Mouse (Mus musculus) MEL (cell line): ENCODE measurements around the gene Igdcc3. TPM values are rescaled to one million over a fixed set of nuclear protein-coding genes. Genes with fewer than 3 reads are reported as not detected.

Source experiments
- DNase-seq: peaks from one replicate; pipeline ENCODE4 v3.0.0; 2011; ENCODE audit warnings: low read depth, low spot score
- H3K27ac ChIP-seq: 2 replicates; pipeline ENCODE4 v1.5.1; 2012; ENCODE audit warnings: low read depth, mild to moderate bottlenecking, control low read depth, low read length, moderate library complexity; ENCODE audit not compliant: control insufficient read depth
- H3K27me3 ChIP-seq, 2 experiments: fragments of 150-350 bp in 1 of 2; sonication (generic) in 1 of 2; 2 replicates each; pipeline ENCODE4 v1.6.1; 2012; ENCODE audit warnings: low read length in 2 of 2, mild to moderate bottlenecking in 2 of 2, improper control_type of control experiment in 1 of 2, moderate library complexity in 1 of 2; ENCODE audit not compliant: insufficient read depth in 2 of 2, control insufficient read depth in 1 of 2
- H3K36me3 ChIP-seq, 2 experiments: 2 replicates each; pipeline ENCODE4 v1.6.1; 2012 to 2014; ENCODE audit warnings: low read length in 2 of 2, improper control_type of control experiment in 1 of 2, inconsistent platforms in 1 of 2, mild to moderate bottlenecking in 1 of 2; ENCODE audit not compliant: insufficient read depth in 2 of 2, control insufficient read depth in 1 of 2
- H3K4me1 ChIP-seq, 2 experiments: fragments of 150-350 bp in 1 of 2; sonication (generic) in 1 of 2; 2 replicates each; pipeline ENCODE4 v1.6.1; 2012; ENCODE audit warnings: low read length in 2 of 2, improper control_type of control experiment in 1 of 2, mild to moderate bottlenecking in 1 of 2; ENCODE audit not compliant: insufficient read depth in 2 of 2, control insufficient read depth in 1 of 2
- H3K4me3 ChIP-seq, 2 experiments: fragments of 150-350 bp in 1 of 2; sonication (generic) in 1 of 2; 2 replicates each; pipeline ENCODE4 v1.5.1; 2012; ENCODE audit warnings: low read depth in 2 of 2, low read length in 2 of 2, mild to moderate bottlenecking in 2 of 2, moderate library complexity in 2 of 2, control low read depth in 1 of 2, improper control_type of control experiment in 1 of 2; ENCODE audit not compliant: control insufficient read depth in 1 of 2, insufficient read depth in 1 of 2
- H3K79me2 ChIP-seq: 2 replicates; pipeline ENCODE4 v1.6.1; 2012; ENCODE audit warnings: mild to moderate bottlenecking, low read length, moderate library complexity; ENCODE audit not compliant: control insufficient read depth, poor library complexity, insufficient read depth
- H3K9ac ChIP-seq: 2 replicates; pipeline ENCODE4 v1.6.1; 2012; ENCODE audit warnings: low read depth, mild to moderate bottlenecking, control low read depth, low read length, moderate library complexity; ENCODE audit not compliant: control insufficient read depth, poor library complexity, severe bottlenecking
- H3K9me3 ChIP-seq: fragments of 150-350 bp; sonication (generic); replicated peaks from 2 replicates; pipeline ENCODE4 v1.6.1; 2012; ENCODE audit warnings: mild to moderate bottlenecking, low read length, improper control_type of control experiment, moderate library complexity; ENCODE audit not compliant: insufficient read depth
- CHD1 ChIP-seq: IDR thresholded peaks from 2 replicates; pipeline ENCODE4 v1.6.1; 2012; ENCODE audit warnings: low read depth, mild to moderate bottlenecking, inconsistent platforms, low read length, improper control_type of control experiment
- CHD2 ChIP-seq: IDR thresholded peaks from 2 replicates; pipeline ENCODE4 v1.6.1; 2011; ENCODE audit warnings: low read length, improper control_type of control experiment
- CTCF ChIP-seq, 3 experiments: IDR thresholded peaks in 2 of 3; conservative IDR thresholded peaks in 1 of 3; 2 replicates each; pipeline ENCODE4 v1.5.1; 2011 to 2012; ENCODE audit warnings: low read length in 3 of 3, low read depth in 2 of 3, mild to moderate bottlenecking in 2 of 3, improper control_type of control experiment in 1 of 3, inconsistent platforms in 1 of 3, mixed read lengths in 1 of 3, moderate library complexity in 1 of 3; ENCODE audit not compliant: control insufficient read depth in 1 of 3, insufficient read depth in 1 of 3, poor library complexity in 1 of 3, severe bottlenecking in 1 of 3
- E2F4 ChIP-seq: IDR thresholded peaks from 2 replicates; pipeline ENCODE4 v1.6.1; 2011; ENCODE audit warnings: low read depth, low read length, improper control_type of control experiment, borderline replicate concordance
- ELF1 ChIP-seq: IDR thresholded peaks from 2 replicates; pipeline ENCODE4 v1.6.1; 2014; ENCODE audit warnings: low read depth, mild to moderate bottlenecking, inconsistent platforms, low read length, improper control_type of control experiment, moderate library complexity
- ETS1 ChIP-seq: IDR thresholded peaks from 2 replicates; pipeline ENCODE4 v1.6.1; 2012; ENCODE audit warnings: low read depth, mild to moderate bottlenecking, inconsistent platforms, low read length, improper control_type of control experiment, moderate library complexity
- GABPA ChIP-seq: IDR thresholded peaks from 2 replicates; pipeline ENCODE4 v1.6.1; 2012; ENCODE audit warnings: low read depth, mild to moderate bottlenecking, inconsistent platforms, low read length, improper control_type of control experiment, moderate library complexity
- GATA1 ChIP-seq: IDR thresholded peaks from 2 replicates; pipeline ENCODE4 v1.6.1; 2011; ENCODE audit warnings: low read depth, low read length, improper control_type of control experiment
- HCFC1 ChIP-seq: IDR thresholded peaks from 2 replicates; pipeline ENCODE4 v1.6.1; 2012; ENCODE audit warnings: low read depth, mild to moderate bottlenecking, inconsistent platforms, low read length, improper control_type of control experiment, moderate library complexity
- KAT2A ChIP-seq: conservative IDR thresholded peaks from 2 replicates; pipeline ENCODE4 v1.6.1; 2012; ENCODE audit warnings: low read depth, low read length, improper control_type of control experiment, inconsistent platforms
- MAFK ChIP-seq: IDR thresholded peaks from 2 replicates; pipeline ENCODE4 v1.6.1; 2011; ENCODE audit warnings: low read depth, mild to moderate bottlenecking, low read length, improper control_type of control experiment, borderline replicate concordance
- NRF1 ChIP-seq: IDR thresholded peaks from 2 replicates; pipeline ENCODE4 v1.6.1; 2014; ENCODE audit warnings: low read depth, mild to moderate bottlenecking, inconsistent platforms, low read length, improper control_type of control experiment, moderate library complexity; ENCODE audit not compliant: poor library complexity, insufficient read depth, severe bottlenecking
- POLR2A ChIP-seq, 2 experiments: IDR thresholded peaks; 2 replicates each; pipeline ENCODE4 v1.6.1; 2011 to 2012; ENCODE audit warnings: low read length in 2 of 2, mild to moderate bottlenecking in 2 of 2, control low read depth in 1 of 2, improper control_type of control experiment in 1 of 2, low read depth in 1 of 2, moderate library complexity in 1 of 2; ENCODE audit not compliant: control insufficient read depth in 1 of 2, insufficient read depth in 1 of 2, poor library complexity in 1 of 2
- POLR2AphosphoS5 ChIP-seq: IDR thresholded peaks from 2 replicates; pipeline ENCODE4 v1.6.1; 2012; ENCODE audit warnings: low read depth, borderline replicate concordance, mild to moderate bottlenecking, inconsistent platforms, low read length, moderate library complexity, mixed read lengths
- RAD21 ChIP-seq: IDR thresholded peaks from 2 replicates; pipeline ENCODE4 v1.6.1; 2011; ENCODE audit warnings: mild to moderate bottlenecking, low read depth, low read length, improper control_type of control experiment
- RCOR1 ChIP-seq: IDR thresholded peaks from 2 replicates; pipeline ENCODE4 v1.6.1; 2012; ENCODE audit warnings: low read depth, mild to moderate bottlenecking, inconsistent platforms, low read length, improper control_type of control experiment
- SIN3A ChIP-seq: IDR thresholded peaks from 2 replicates; pipeline ENCODE4 v1.6.1; 2012; ENCODE audit warnings: low read length, improper control_type of control experiment, inconsistent platforms
- SMC3 ChIP-seq: IDR thresholded peaks from 2 replicates; pipeline ENCODE4 v1.6.1; 2011; ENCODE audit warnings: low read depth, low read length, improper control_type of control experiment
- TAL1 ChIP-seq: IDR thresholded peaks from 2 replicates; pipeline ENCODE4 v1.6.1; 2012; ENCODE audit warnings: mild to moderate bottlenecking, inconsistent platforms, low read length, moderate library complexity, mixed read lengths
- TBP ChIP-seq: IDR thresholded peaks from 2 replicates; pipeline ENCODE4 v1.8.0; 2011; ENCODE audit warnings: low read depth, low read length, improper control_type of control experiment
- TCF12 ChIP-seq: IDR thresholded peaks from 2 replicates; pipeline ENCODE4 v1.6.1; 2014; ENCODE audit warnings: low read depth, mild to moderate bottlenecking, inconsistent platforms, low read length, improper control_type of control experiment, moderate library complexity
- USF1 ChIP-seq: IDR thresholded peaks from 2 replicates; pipeline ENCODE4 v1.6.1; 2014; ENCODE audit warnings: low read depth, mild to moderate bottlenecking, inconsistent platforms, low read length, improper control_type of control experiment, moderate library complexity
- USF2 ChIP-seq, 2 experiments: IDR thresholded peaks; 2 replicates each; pipeline ENCODE4 v1.6.1; 2011 to 2012; ENCODE audit warnings: improper control_type of control experiment in 2 of 2, low read length in 2 of 2, borderline replicate concordance in 1 of 2, inconsistent platforms in 1 of 2, low read depth in 1 of 2, mild to moderate bottlenecking in 1 of 2; ENCODE audit not compliant: insufficient read depth in 1 of 2
- ZC3H11A ChIP-seq: IDR thresholded peaks from 2 replicates; pipeline ENCODE4 v1.6.1; 2012; ENCODE audit warnings: low read depth, mild to moderate bottlenecking, inconsistent platforms, low read length, improper control_type of control experiment
- ZKSCAN1 ChIP-seq: IDR thresholded peaks from 2 replicates; pipeline ENCODE4 v1.6.1; 2012; ENCODE audit warnings: low read depth, mild to moderate bottlenecking, inconsistent platforms, low read length, improper control_type of control experiment, moderate library complexity
- ZMIZ1 ChIP-seq: IDR thresholded peaks from 2 replicates; pipeline ENCODE4 v1.6.1; 2012; ENCODE audit warnings: low read depth, mild to moderate bottlenecking, inconsistent platforms, low read length, improper control_type of control experiment, moderate library complexity
- polyA plus RNA-seq, 2 experiments: library from polyadenylated mRNA; stranded (reverse) in 1 of 2; unstranded in 1 of 2; fragments of >175 nt in 1 of 2; fragments of >200 nt in 1 of 2; gene quantifications; 2 replicates each; pipeline versions ENCODE4 v1.2.1 to v1.2.4; 2012; ENCODE audit warnings: low replicate concordance in 2 of 2, low read depth in 1 of 2; ENCODE audit not compliant: insufficient read length in 2 of 2, insufficient read depth in 1 of 2, missing spikeins in 1 of 2
- total RNA-seq: library from RNA; depleted of rRNA; stranded (reverse); fragments of 300-350 nt; gene quantifications from 2 replicates; pipeline ENCODE4 v1.2.3, GENCODE M21; 2012

The Igdcc3 gene
- total and polyA plus RNA-seq, 3 experiments, result not detected

DNA sequence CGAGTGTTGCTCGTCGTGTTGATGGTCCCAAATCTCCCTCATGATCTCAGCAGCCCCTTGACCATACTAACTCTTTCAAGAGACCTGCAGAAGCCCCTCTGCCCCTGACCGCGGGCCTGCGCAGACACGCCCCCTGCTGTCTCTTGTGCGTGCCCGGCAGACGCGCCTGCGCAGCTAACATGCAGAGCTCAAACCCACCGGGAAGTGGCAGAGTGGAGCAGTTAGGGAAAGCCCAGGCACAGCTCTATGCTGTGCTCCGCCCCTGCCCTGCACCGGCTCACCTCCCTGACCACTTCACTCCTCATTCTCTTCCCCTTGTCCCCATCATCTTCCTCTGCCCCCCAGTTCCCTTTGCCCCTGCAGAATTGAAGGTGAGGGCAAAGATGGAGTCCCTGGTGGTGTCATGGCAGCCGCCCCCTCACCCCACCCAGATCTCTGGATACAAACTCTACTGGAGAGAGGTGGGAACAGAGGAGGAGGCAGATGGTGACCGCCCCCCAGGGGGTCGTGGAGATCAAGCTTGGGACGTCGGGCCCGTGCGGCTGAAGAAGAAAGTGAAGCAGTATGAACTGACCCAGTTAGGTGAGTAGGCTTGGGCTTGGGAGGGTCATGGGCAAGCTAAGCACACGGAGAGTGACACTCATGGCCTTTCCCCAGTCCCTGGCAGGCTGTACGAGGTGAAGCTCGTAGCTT lies 12.7 kb upstream of the Igdcc3 start:
- H3K4me1 ChIP-seq, result peaks cover 2 to 4% of the 10 kb centered on the region in 2 experiments; a peak in 1 of 4 replicates
- DNase-seq, result peak; percentile 72
- H3K27me3 ChIP-seq, result 0 out of 4 replicates have a peak, but pooled peaks cover 0 to under 1% of the 10 kb centered on the region in 2 experiments
- peak overlapping the region; percentile 26; the same call in 1 of the 2 replicates for H3K9ac ChIP-seq
- no peaks in the 10 kb centered on the region for H3K79me2 ChIP-seq
- no peak for TF ChIP-seq USF1
- TF ChIP-seq TAL1, result no peak
- TF ChIP-seq GABPA, result no peak
- TF ChIP-seq ZC3H11A, result no peak
- no peak for TF ChIP-seq POLR2A (IDR thresholded peaks at IDR 0.05; ENCODE audit: control insufficient read depth in 1 of 2, insufficient read depth in 1 of 2, low read depth in 1 of 2, low read length in 2 of 2, poor library complexity in 1 of 2)
- no peak for TF ChIP-seq RCOR1
- no peak for TF ChIP-seq ETS1
- peak; percentile 44 for TF ChIP-seq SMC3
- TF ChIP-seq POLR2AphosphoS5, result no peak
- no peak for TF ChIP-seq CHD2
- no peak for TF ChIP-seq TCF12
- peak in 2 of 3 experiments; percentile 74 to 77; a peak in 5 of 6 replicates for TF ChIP-seq CTCF (IDR thresholded peaks at IDR 0.05 in 2 of 3, conservative IDR thresholded peaks at IDR 0.05 in 1 of 3; ENCODE audit: control insufficient read depth in 1 of 3, insufficient read depth in 1 of 3, low read depth in 2 of 3, low read length in 3 of 3, poor library complexity in 1 of 3, severe bottlenecking in 1 of 3)
- no peak for TF ChIP-seq CHD1
- peak; percentile 86 for TF ChIP-seq NRF1
- TF ChIP-seq ZKSCAN1, result no peak
- TF ChIP-seq ELF1, result peak; percentile 42; the same call in 1 of the 2 replicates
- no peak; the same call in 1 of the 2 replicates for TF ChIP-seq RAD21
- H3K4me3 ChIP-seq, result peak overlapping the region; percentile 41 to 61
- no peaks in the 10 kb centered on the region for H3K9me3 ChIP-seq
- no peaks in the 10 kb centered on the region; a peak in 1 of 4 replicates for H3K36me3 ChIP-seq
- no peak overlapping the region for H3K27ac ChIP-seq

GRCm38 (mm10) chr9:65131717-65132116 lies 9.3 kb upstream of the Igdcc3 start:
- Histone ChIP-seq H3K9me3 (no peaks in the 10 kb centered on the region), H3K27ac (no peak overlapping the region), H3K27me3 (no peaks in the 10 kb centered on the region), H3K79me2 (no peaks in the 10 kb centered on the region), H3K4me3 (no peak overlapping the region), H3K9ac (no peak overlapping the region), H3K4me1 (peaks cover 2 to 4% of the 10 kb centered on the region in 2 experiments; a peak in 1 of 4 replicates), H3K36me3 (no peaks in the 10 kb centered on the region; a peak in 1 of 4 replicates)
- TF ChIP-seq ETS1 (no peak), TBP (no peak), GATA1 (no peak), HCFC1 (no peak), E2F4 (no peak), ZC3H11A (no peak), NRF1 (no peak), POLR2AphosphoS5 (no peak), TCF12 (no peak), KAT2A (no peak), ZMIZ1 (no peak), MAFK (no peak), SIN3A (no peak), ELF1 (no peak), USF2 (IDR thresholded peaks at IDR 0.05; ENCODE audit: borderline replicate concordance in 1 of 2, insufficient read depth in 1 of 2, low read depth in 1 of 2, low read length in 2 of 2) (no peak), TAL1 (no peak)
- DNase-seq, result no peak
